In genomic region chr4:140957725-140958124, GRCm38 (mm10) we compare ENCODE assay signal across 8 mouse cellular contexts. TPM values are rescaled to one million over a fixed set of nuclear protein-coding genes. Genes with fewer than 3 reads are reported as not detected.
DNase-seq lines count a peak whose midpoint lies in the region; ATAC-seq and TF ChIP-seq lines count a peak whose summit lies in the region.

No protein-coding gene starts in this region.

- peak overlapping the region; percentile 61 for H3K4me2 ChIP-seq in forebrain, embryonic 11.5 days (ENCODE audit: low read depth, low read length, severe bottlenecking)
- H3K4me2 ChIP-seq in heart, embryonic 16.5 days (ENCODE audit: low read depth, low read length): peak overlapping the region; percentile 81
- H3K4me2 ChIP-seq in liver, postnatal 0 days (ENCODE audit: low read depth, low read length): peak overlapping the region; percentile 87
- H3K4me2 ChIP-seq in neural tube, embryonic 12.5 days (replicated peaks): peak overlapping the region; percentile 68

- no peak for TF ChIP-seq EP300 in liver, postnatal 0 days (IDR thresholded peaks at IDR 0.05; ENCODE audit: low read depth)

- DNase-seq in CD8-positive naive resting alpha-beta T cell, adult 2 months (ENCODE audit: low read depth in 2 of 2, low spot score in 2 of 2): peak; percentile 79 to 84
- peak; percentile 66 for DNase-seq in c-Kit-positive CD71-negative TER-119-negative erythroid progenitor cells, embryonic 14.5 days (ENCODE audit: low read depth)
- peak; percentile 86 for DNase-seq in forebrain, embryonic 11.5 days (ENCODE audit: low spot score)
- peak; percentile 63 to 66 for DNase-seq in kidney, postnatal 25 days
- DNase-seq in liver, postnatal 0 days: peak; percentile 82

- H3K36me3 ChIP-seq in forebrain, embryonic 11.5 days (ENCODE audit: control insufficient read depth, insufficient read depth, low read length): no peaks in the 10 kb centered on the region
- H3K36me3 ChIP-seq in heart, embryonic 16.5 days (ENCODE audit: control insufficient read depth, insufficient read depth): no peaks in the 10 kb centered on the region
- no peaks in the 10 kb centered on the region for H3K36me3 ChIP-seq in liver, postnatal 0 days (replicated peaks; ENCODE audit: insufficient read depth, low read length)
- H3K36me3 ChIP-seq in neural tube, embryonic 12.5 days: no peaks in the 10 kb centered on the region
- H3K36me3 ChIP-seq in testis, adult 2 months (ENCODE audit: control insufficient read depth, insufficient read depth, low read length): no peaks in the 10 kb centered on the region

- H3K9ac ChIP-seq in forebrain, embryonic 11.5 days (ENCODE audit: low read length): peak overlapping the region; percentile 55
- H3K9ac ChIP-seq in heart, embryonic 16.5 days (ENCODE audit: low read length): peak overlapping the region; percentile 78
- peak overlapping the region; percentile 67 for H3K9ac ChIP-seq in liver, postnatal 0 days (replicated peaks)
- peak overlapping the region; percentile 36 for H3K9ac ChIP-seq in neural tube, embryonic 12.5 days

- no peaks in the 10 kb centered on the region for H3K27me3 ChIP-seq in forebrain, embryonic 11.5 days (ENCODE audit: control insufficient read depth, insufficient read depth, low read length)
- H3K27me3 ChIP-seq in heart, embryonic 16.5 days (ENCODE audit: control insufficient read depth, insufficient read depth, low read length): no peaks in the 10 kb centered on the region
- H3K27me3 ChIP-seq in liver, postnatal 0 days (ENCODE audit: insufficient read depth, low read length): peaks cover 12% of the 10 kb centered on the region; the same call in 1 of the 2 replicates
- no peaks in the 10 kb centered on the region; the same call in 1 of the 2 replicates for H3K27me3 ChIP-seq in neural tube, embryonic 12.5 days (replicated peaks)
- no peaks in the 10 kb centered on the region for H3K27me3 ChIP-seq in testis, adult 2 months (ENCODE audit: control insufficient read depth, insufficient read depth, low read length)

- no peak for TF ChIP-seq POLR2A in testis, adult 2 months (IDR thresholded peaks at IDR 0.05; ENCODE audit: control insufficient read depth, low read depth, low read length)

- H3K27ac ChIP-seq in forebrain, embryonic 11.5 days (ENCODE audit: low read depth, low read length): no peak overlapping the region
- peak overlapping the region; percentile 36; the same call in 1 of the 2 replicates for H3K27ac ChIP-seq in heart, embryonic 16.5 days (ENCODE audit: low read length)
- no peak overlapping the region for H3K27ac ChIP-seq in liver, postnatal 0 days (ENCODE audit: low read depth)
- no peak overlapping the region for H3K27ac ChIP-seq in neural tube, embryonic 12.5 days
- no peak overlapping the region for H3K27ac ChIP-seq in testis, adult 2 months (ENCODE audit: control insufficient read depth, insufficient read depth, low read depth, low read length)

- H3K9me3 ChIP-seq in forebrain, embryonic 11.5 days (ENCODE audit: control insufficient read depth, low read length): no peaks in the 10 kb centered on the region
- no peaks in the 10 kb centered on the region for H3K9me3 ChIP-seq in heart, embryonic 16.5 days (replicated peaks; ENCODE audit: control insufficient read depth, low read length)
- H3K9me3 ChIP-seq in liver, postnatal 0 days (ENCODE audit: low read length): no peaks in the 10 kb centered on the region
- no peaks in the 10 kb centered on the region for H3K9me3 ChIP-seq in neural tube, embryonic 12.5 days

- no peak for ATAC-seq in forebrain, embryonic 11.5 days (replicated peaks; ENCODE audit: low FRiP score)
- no peak for ATAC-seq in heart, embryonic 16.5 days (replicated peaks; ENCODE audit: extremely low read depth, insufficient read depth, low FRiP score)
- no peak for ATAC-seq in liver, postnatal 0 days
- no peak for ATAC-seq in neural tube, embryonic 12.5 days (ENCODE audit: low FRiP score, low read depth)

- WGBS in forebrain, embryonic 11.5 days: 0% methylated on average over 13 of the region's 13 CpGs
- 1% methylated on average over 13 of the region's 13 CpGs for WGBS in heart, embryonic 16.5 days
- 3% methylated on average over 13 of the region's 13 CpGs for WGBS in liver, postnatal 0 days (ENCODE audit: insufficient replicate concordance)
- 1% methylated on average over 13 of the region's 13 CpGs for WGBS in neural tube, embryonic 12.5 days

- peak; percentile 95 for TF ChIP-seq CTCF in liver, postnatal 0 days (IDR thresholded peaks at IDR 0.05; ENCODE audit: low read depth)
- peak; percentile 98 for TF ChIP-seq CTCF in testis, adult 2 months (IDR thresholded peaks at IDR 0.05; ENCODE audit: control insufficient read depth, insufficient read depth, insufficient replicate concordance, low read depth, low read length)

- H3K4me3 ChIP-seq in forebrain, embryonic 11.5 days (ENCODE audit: low read depth, low read length): peak overlapping the region; percentile 33
- H3K4me3 ChIP-seq in heart, embryonic 16.5 days (ENCODE audit: low read length): peak overlapping the region; percentile 57
- H3K4me3 ChIP-seq in liver, postnatal 0 days (ENCODE audit: low read depth, low read length): peak overlapping the region; percentile 41
- peak overlapping the region; percentile 28 for H3K4me3 ChIP-seq in neural tube, embryonic 12.5 days
- peak overlapping the region; percentile 23 for H3K4me3 ChIP-seq in testis, adult 2 months (ENCODE audit: control insufficient read depth, low read depth, low read length)

- H3K4me1 ChIP-seq in forebrain, embryonic 11.5 days (replicated peaks; ENCODE audit: control insufficient read depth, insufficient read depth, low read length): peaks cover 9% of the 10 kb centered on the region; the same call in 1 of the 2 replicates
- peaks cover 24% of the 10 kb centered on the region for H3K4me1 ChIP-seq in heart, embryonic 16.5 days (ENCODE audit: control insufficient read depth, insufficient read depth, low read length)
- peaks cover 24% of the 10 kb centered on the region for H3K4me1 ChIP-seq in liver, postnatal 0 days (ENCODE audit: insufficient read depth)
- peaks cover 23% of the 10 kb centered on the region for H3K4me1 ChIP-seq in neural tube, embryonic 12.5 days
- peaks cover 17% of the 10 kb centered on the region for H3K4me1 ChIP-seq in testis, adult 2 months (ENCODE audit: control insufficient read depth, insufficient read depth, low read length)

RNA-seq across cellular contexts. Expression of gene Sdhb, which starts 3.3 kb away (rescaled TPM):
- 375 and 401 TPM in 2 replicates for polyA plus RNA-seq in forebrain, embryonic 11.5 days (2014; fragmentation: Nextera tagmentation; extraction: Ambion mirVana)
- polyA plus RNA-seq in heart, embryonic 16.5 days (2015; fragmentation: Nextera tagmentation; extraction: Ambion mirVana): 1,158 and 1,167 TPM in 2 replicates
- 312 and 329 TPM in 2 replicates for polyA plus RNA-seq in liver, postnatal 0 days (2015; fragmentation: Nextera tagmentation; extraction: Ambion mirVana)
- 403 and 410 TPM in 2 replicates for polyA plus RNA-seq in neural tube, embryonic 12.5 days (2016; fragmentation: Nextera tagmentation; extraction: Ambion mirVana)
- 97.1 and 102 TPM in 2 replicates for polyA plus RNA-seq in testis, adult 2 months (2012; rRNA removed)

RNA-seq across cellular contexts. Expression of gene Atp13a2, which starts 28.9 kb away (rescaled TPM):
- 51.2 and 54.9 TPM in 2 replicates for polyA plus RNA-seq in forebrain, embryonic 11.5 days (2014; fragmentation: Nextera tagmentation; extraction: Ambion mirVana)
- 28.9 and 30.7 TPM in 2 replicates for polyA plus RNA-seq in heart, embryonic 16.5 days (2015; fragmentation: Nextera tagmentation; extraction: Ambion mirVana)
- 13.2 and 15.8 TPM in 2 replicates for polyA plus RNA-seq in liver, postnatal 0 days (2015; fragmentation: Nextera tagmentation; extraction: Ambion mirVana)
- polyA plus RNA-seq in neural tube, embryonic 12.5 days (2016; fragmentation: Nextera tagmentation; extraction: Ambion mirVana): 121 and 126 TPM in 2 replicates
- polyA plus RNA-seq in testis, adult 2 months (2012; rRNA removed): 40.8 and 41.6 TPM in 2 replicates

RNA-seq across cellular contexts. Expression of gene Padi2, which starts 51.6 kb away (rescaled TPM):
- 0.23 and 1.3 TPM in 2 replicates for polyA plus RNA-seq in forebrain, embryonic 11.5 days (2014; fragmentation: Nextera tagmentation; extraction: Ambion mirVana)
- polyA plus RNA-seq in heart, embryonic 16.5 days (2015; fragmentation: Nextera tagmentation; extraction: Ambion mirVana): 2.1 and 2.6 TPM in 2 replicates
- polyA plus RNA-seq in liver, postnatal 0 days (2015; fragmentation: Nextera tagmentation; extraction: Ambion mirVana): 1.9 and 2.1 TPM in 2 replicates
- 5.3 and 8.4 TPM in 2 replicates for polyA plus RNA-seq in neural tube, embryonic 12.5 days (2016; fragmentation: Nextera tagmentation; extraction: Ambion mirVana)
- polyA plus RNA-seq in testis, adult 2 months (2012; rRNA removed): 1.8 and 1.9 TPM in 2 replicates

RNA-seq across cellular contexts. Expression of gene Mfap2, which starts 52.5 kb away (rescaled TPM):
- 263 and 298 TPM in 2 replicates for polyA plus RNA-seq in forebrain, embryonic 11.5 days (2014; fragmentation: Nextera tagmentation; extraction: Ambion mirVana)
- polyA plus RNA-seq in heart, embryonic 16.5 days (2015; fragmentation: Nextera tagmentation; extraction: Ambion mirVana): 197 and 233 TPM in 2 replicates
- 14.1 and 14.6 TPM in 2 replicates for polyA plus RNA-seq in liver, postnatal 0 days (2015; fragmentation: Nextera tagmentation; extraction: Ambion mirVana)
- 265 and 278 TPM in 2 replicates for polyA plus RNA-seq in neural tube, embryonic 12.5 days (2016; fragmentation: Nextera tagmentation; extraction: Ambion mirVana)
- polyA plus RNA-seq in testis, adult 2 months (2012; rRNA removed): 2.3 and 4.7 TPM in 2 replicates
